Mouse (Mus musculus) small intestine, adult 2 months (tissue): ENCODE results near the gene Sulf2. TPM values are rescaled to one million over a fixed set of nuclear protein-coding genes. Genes with fewer than 3 reads are reported as not detected.

Source experiments
- H3K27ac ChIP-seq: fragments of 200-500 bp; 2 replicates; pipeline ENCODE4 v1.5.1; 2012; ENCODE audit warnings: low read depth, low read length, control low read depth, inconsistent platforms; ENCODE audit not compliant: insufficient read depth
- H3K27me3 ChIP-seq: fragments of 200-500 bp; 2 replicates; pipeline ENCODE4 v1.6.1; 2012; ENCODE audit warnings: mild to moderate bottlenecking, moderate library complexity, low read length, inconsistent platforms; ENCODE audit not compliant: control insufficient read depth, insufficient read depth
- H3K36me3 ChIP-seq: fragments of 200-500 bp; 2 replicates; pipeline ENCODE4 v1.6.1; 2012; ENCODE audit warnings: mild to moderate bottlenecking, low read length, control low read depth, inconsistent platforms; ENCODE audit not compliant: control insufficient read depth, insufficient read depth
- H3K4me1 ChIP-seq: fragments of 200-500 bp; 2 replicates; pipeline ENCODE4 v1.6.1; 2012; ENCODE audit warnings: low read length, inconsistent platforms, mixed read lengths; ENCODE audit not compliant: control insufficient read depth, insufficient read depth, insufficient read length
- H3K4me3 ChIP-seq: fragments of 200-500 bp; 2 replicates; pipeline ENCODE4 v1.5.1; 2012; ENCODE audit warnings: low read depth, mild to moderate bottlenecking, control low read depth, inconsistent platforms, low read length, moderate library complexity
- CTCF ChIP-seq: fragments of 200-500 bp; IDR thresholded peaks from 2 replicates; pipeline ENCODE4 v1.5.1; 2012; ENCODE audit warnings: low read depth, mild to moderate bottlenecking, control low read depth, inconsistent platforms, low read length, moderate library complexity, mixed read lengths; ENCODE audit not compliant: insufficient replicate concordance, insufficient read length; ENCODE audit errors: extremely low read depth
- POLR2A ChIP-seq: fragments of 200-500 bp; IDR thresholded peaks from 2 replicates; pipeline ENCODE4 v1.6.1; 2012; ENCODE audit warnings: low read depth, mild to moderate bottlenecking, control low read depth, inconsistent platforms, low read length, moderate library complexity
- WGBS: fragments of 180-500 bp; shearing (Covaris S2); methylation state at CpG from one replicate; pipeline ENCODE4 v1.1.7; 2018; 5-methylcytosine and 5-hydroxymethylcytosine counted together
- polyA plus RNA-seq: library from polyadenylated mRNA; depleted of rRNA; stranded (reverse); fragments of >200 nt; gene quantifications from 2 replicates; pipeline ENCODE4 v1.2.3, GENCODE M21; 2012

Gene Sulf2
- polyA plus RNA-seq, 1 experiment, result 75.6 TPM

DNA sequence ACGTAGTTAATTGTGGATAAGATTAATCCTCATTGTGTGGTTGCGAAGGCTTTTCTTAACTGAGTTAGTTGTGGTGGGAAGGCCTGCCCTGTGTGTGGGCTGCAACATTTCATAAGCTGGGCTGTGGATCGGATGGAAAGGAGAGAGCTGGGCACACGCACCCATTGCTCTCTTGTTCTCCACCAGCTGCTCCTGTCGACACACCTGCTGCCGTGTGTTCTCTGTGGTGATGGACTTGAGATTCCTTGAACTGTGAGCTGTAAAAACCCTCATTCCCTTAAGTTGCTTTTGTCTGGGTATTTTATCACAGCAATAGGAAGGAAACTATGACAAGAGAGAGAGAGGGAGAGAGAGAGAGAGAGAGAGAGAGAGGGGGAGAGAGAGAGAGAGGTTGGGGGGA, 30.3 kb upstream of the Sulf2 start:
- 43% methylated on average over 6 of the region's 6 CpGs for WGBS
- no peak for TF ChIP-seq CTCF
- no peak for TF ChIP-seq POLR2A
- Histone ChIP-seq H3K36me3 (no peaks in the 10 kb centered on the region), H3K4me3 (no peak overlapping the region), H3K27ac (peak overlapping the region; percentile 71), H3K27me3 (no peaks in the 10 kb centered on the region), H3K4me1 (peaks cover 29% of the 10 kb centered on the region)

GRCm38 (mm10) chr2:166184417-166184816, 29.0 kb upstream of the Sulf2 start:
- Histone ChIP-seq H3K27me3 (no peaks in the 10 kb centered on the region), H3K36me3 (no peaks in the 10 kb centered on the region), H3K27ac (no peak overlapping the region), H3K4me1 (peaks cover 41% of the 10 kb centered on the region), H3K4me3 (no peak overlapping the region)
- TF ChIP-seq CTCF (peak; percentile 52; the same call in 1 of the 2 replicates), POLR2A (no peak)
- 69% methylated on average over 6 of the region's 6 CpGs for WGBS

- Histone ChIP-seq H3K27ac (no peak overlapping the region), H3K36me3 (no peaks in the 10 kb centered on the region), H3K4me1 (peaks cover 44% of the 10 kb centered on the region), H3K27me3 (no peaks in the 10 kb centered on the region), H3K4me3 (no peak overlapping the region)
- TF ChIP-seq CTCF, result no peak
- no peak for TF ChIP-seq POLR2A
- WGBS, result 91% methylated on average over 15 of the region's 15 CpGs
Measured at GRCm38 (mm10) chr2:166182009-166182685, 26.7 kb upstream of the Sulf2 start.

- TF ChIP-seq POLR2A (no peak; the same call in 1 of the 2 replicates), CTCF (no peak)
- 9% methylated on average over 11 of the region's 11 CpGs for WGBS
- Histone ChIP-seq H3K4me1 (peaks cover 34% of the 10 kb centered on the region), H3K4me3 (no peak overlapping the region), H3K36me3 (no peaks in the 10 kb centered on the region), H3K27ac (peak overlapping the region; percentile 70), H3K27me3 (no peaks in the 10 kb centered on the region)
Measured at GRCm38 (mm10) chr2:166180744-166181508, 25.5 kb upstream of the Sulf2 start.

- no peak for TF ChIP-seq POLR2A
- TF ChIP-seq CTCF, result no peak
- Histone ChIP-seq H3K27me3 (no peaks in the 10 kb centered on the region), H3K4me1 (peaks cover 27% of the 10 kb centered on the region), H3K36me3 (no peaks in the 10 kb centered on the region), H3K4me3 (no peak overlapping the region), H3K27ac (peak overlapping the region; percentile 70)
- WGBS, result 44% methylated on average over 5 of the region's 5 CpGs
Measured at GRCm38 (mm10) chr2:166180136-166180649, 24.7 kb upstream of the Sulf2 start.

GRCm38 (mm10) chr2:166179457-166180101, 24.1 kb upstream of the Sulf2 start:
- Histone ChIP-seq H3K27me3 (no peaks in the 10 kb centered on the region), H3K36me3 (no peaks in the 10 kb centered on the region), H3K27ac (peak overlapping the region; percentile 70), H3K4me1 (peaks cover 20% of the 10 kb centered on the region), H3K4me3 (no peak overlapping the region)
- 85% methylated on average over 4 of the region's 4 CpGs for WGBS
- TF ChIP-seq CTCF (no peak), POLR2A (no peak)
